Mouse (Mus musculus) erythroblast, embryonic 14.5 days (primary cell): Measurements from ENCODE around the gene Ces2b.

Experiments used
- GATA1 ChIP-seq: IDR thresholded peaks from 2 replicates; pipeline ENCODE4 v1.6.1; 2012; ENCODE audit warnings: low read length, inconsistent platforms, mixed read lengths
- TAL1 ChIP-seq: IDR thresholded peaks from 3 replicates; pipeline ENCODE4 v1.6.1; 2012; ENCODE audit warnings: low read length, inconsistent platforms, mixed read lengths

GRCm38 (mm10) chr8:104826912-104827311 lies 4.5 kb upstream of the Ces2b start:
- TF ChIP-seq GATA1, result no peak
- no peak for TF ChIP-seq TAL1
